Mouse (Mus musculus) skeletal muscle tissue, adult 2 months (tissue): ENCODE results near the gene Fam19a5.

Source experiments
- DNase-seq: peaks from one replicate; pipeline ENCODE4 v3.0.0-alpha.2; 2012; ENCODE audit warnings: low read depth, low spot score

Gene Fam19a5

DNA sequence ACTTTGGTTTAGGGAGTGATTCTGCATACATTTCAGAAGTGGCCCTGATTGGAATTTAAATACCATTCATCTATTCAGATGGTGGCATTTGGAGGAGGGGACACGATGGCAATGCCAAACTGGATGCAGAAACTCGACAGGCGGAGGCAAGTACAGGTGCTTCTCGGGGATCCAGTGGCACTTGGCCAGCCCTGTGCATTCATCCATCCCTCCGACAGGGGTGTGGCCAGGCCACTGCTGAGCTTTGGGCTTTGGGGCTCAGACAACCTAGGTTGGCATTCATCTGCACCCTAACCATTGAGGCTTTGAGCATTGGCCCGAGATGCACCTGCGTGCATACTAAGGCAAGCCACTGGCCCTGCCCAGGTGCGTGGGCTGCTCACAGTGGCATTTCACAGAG is 52.6 kb downstream of the Fam19a5 start:
- DNase-seq = no peak

DNA sequence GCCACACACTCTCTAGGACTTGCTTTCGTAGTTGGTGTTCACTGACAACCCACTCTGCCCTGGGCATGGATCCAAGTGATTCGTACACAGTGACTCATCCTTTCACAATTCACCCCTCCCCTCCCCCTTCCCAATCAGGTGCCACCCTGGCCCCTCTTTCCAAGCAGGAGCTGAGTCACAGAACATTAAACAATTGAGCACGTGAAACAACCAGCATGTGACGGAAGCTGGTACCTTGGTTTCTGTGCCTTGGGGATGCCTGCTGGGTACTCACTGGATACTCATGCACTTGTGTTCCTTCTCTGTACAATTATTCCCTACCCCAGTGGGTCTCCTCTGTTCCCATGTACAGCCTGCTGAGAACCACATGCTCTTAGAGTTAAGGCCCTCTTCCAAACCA is 53.0 kb downstream of the Fam19a5 start:
- no peak for DNase-seq

DNA sequence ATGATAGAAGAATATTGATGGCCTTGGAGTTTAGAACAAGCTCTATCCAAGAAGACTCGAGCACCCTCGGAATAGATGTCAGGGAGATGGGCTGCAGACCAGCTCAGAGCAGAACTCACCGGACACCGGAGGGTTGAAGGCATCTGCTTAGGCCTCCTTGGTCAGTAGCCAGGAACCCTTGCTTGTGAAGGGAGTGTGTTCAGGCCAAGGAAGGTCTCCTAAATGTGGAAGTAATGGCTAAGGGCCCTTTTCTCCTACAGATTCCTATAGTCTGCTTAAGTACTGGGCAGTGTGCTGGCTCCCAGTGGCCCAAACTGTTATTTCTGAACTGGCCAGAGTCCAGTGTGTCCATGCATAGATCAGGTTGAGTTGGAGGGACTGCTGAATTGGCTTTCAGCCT is 53.7 kb downstream of the Fam19a5 start:
- DNase-seq = no peak

DNA sequence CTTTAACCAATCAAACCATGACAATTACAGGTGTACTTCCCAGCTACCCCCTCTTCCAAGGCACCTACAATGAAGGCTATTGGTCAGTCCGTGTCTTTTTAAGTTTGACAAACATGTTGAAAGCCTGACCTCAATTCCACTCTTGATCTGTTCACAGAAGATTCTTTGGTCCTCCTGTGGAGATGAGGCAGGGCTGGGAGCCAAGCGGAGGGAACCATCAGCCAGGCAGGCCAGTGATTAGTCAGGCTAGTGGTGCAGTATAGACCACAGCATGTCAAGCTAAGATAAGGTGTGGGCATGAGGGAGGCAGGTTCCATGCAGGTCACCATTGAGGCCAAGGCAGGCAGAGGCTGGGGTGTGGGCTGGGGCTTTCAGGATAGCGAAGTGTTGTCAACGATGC is 54.5 kb downstream of the Fam19a5 start:
- DNase-seq = no peak

DNA sequence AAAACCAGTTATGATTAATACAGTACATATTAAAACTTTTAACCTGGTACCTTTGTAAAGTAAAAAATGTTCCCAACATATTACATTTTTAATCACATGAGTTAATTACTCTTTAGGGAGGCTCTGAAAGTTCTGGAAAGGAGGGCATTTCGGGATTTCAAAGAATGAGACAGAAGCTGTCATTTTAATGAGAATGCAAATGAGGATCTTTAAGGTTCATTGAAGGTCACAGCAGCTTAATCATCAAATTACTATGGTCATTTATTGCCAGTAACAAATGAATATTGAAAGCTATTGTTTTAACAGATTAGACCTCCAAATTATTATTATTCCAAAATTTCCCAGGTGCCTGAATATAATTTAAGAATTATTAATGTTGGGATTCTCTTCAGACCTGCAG is 59.2 kb downstream of the Fam19a5 start:
- DNase-seq = no peak

DNA sequence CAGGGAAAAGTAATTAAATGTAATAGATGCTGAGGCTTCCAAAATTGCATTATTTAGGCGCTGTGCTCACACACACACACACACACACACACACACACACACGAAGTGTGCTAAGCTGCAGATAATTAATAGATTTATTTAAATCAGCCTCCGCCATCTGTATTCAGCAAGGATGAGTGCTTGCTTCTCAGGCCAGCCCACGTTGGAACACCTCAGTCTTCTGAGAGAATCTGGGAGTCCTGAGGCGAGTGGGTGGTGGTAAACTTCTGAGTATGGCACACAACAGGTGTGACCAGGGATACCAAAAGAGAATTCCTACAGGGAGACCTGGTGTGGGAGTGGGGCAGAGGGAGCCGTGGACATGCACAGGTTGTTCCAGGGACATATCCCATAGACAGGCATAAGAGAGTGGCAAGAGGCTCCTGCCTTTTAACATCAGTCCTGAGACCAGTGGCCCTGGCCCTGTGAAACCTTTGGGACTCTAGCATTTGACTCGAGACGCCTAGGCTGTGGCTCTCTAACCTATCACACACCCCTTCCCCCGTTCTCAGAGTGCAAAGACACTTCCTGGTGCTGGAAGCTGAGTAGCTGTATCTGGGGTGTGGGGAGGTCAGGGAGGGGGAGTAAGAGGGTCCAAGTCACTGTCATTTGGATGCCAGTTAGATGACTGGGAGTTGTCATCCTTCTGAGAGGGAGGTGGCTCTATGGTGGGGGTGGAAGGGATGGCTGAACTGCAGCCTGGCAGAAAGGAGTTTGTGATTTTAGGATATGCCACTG is 61.6 kb downstream of the Fam19a5 start:
- no peak for DNase-seq

DNA sequence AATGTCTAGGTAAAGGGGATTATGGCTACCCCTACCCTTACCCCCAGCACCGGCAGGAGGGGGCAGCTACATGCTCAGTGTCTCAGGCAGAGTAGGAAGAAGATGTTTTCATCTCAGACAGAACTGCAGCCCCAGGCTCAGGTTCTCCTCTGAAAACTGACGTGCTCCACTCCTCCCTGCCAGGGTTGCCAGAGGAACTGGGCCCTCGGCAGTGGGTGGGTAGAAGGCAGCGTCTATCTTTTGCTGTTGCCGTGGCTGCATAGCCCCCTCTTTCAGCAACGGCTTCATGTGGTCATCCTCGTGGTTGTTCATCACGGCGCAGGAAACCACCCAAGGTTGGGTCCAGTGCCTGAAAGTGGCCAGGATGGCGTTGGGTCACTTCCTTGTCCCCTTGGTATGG is 62.6 kb downstream of the Fam19a5 start:
- DNase-seq = no peak

DNA sequence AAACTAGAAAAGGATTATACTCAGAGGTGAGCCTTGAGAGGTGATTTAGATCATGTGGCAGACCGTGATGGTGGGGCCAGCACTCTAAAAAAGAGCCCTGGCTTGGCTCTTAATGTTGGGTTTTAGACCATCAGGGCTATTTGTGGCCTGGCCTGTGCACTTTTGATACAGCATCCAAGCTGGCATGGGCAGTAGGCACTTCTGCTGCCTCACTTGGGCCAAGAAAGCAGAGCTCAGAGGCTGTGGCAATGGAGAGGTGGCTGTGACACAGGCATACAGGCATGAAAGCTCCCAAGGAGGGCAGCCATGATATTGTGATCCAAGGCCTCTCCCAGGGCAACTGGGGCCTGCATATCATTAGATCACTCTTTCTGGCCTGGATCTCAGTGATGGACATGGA is 65.1 kb downstream of the Fam19a5 start:
- DNase-seq = no peak

DNA sequence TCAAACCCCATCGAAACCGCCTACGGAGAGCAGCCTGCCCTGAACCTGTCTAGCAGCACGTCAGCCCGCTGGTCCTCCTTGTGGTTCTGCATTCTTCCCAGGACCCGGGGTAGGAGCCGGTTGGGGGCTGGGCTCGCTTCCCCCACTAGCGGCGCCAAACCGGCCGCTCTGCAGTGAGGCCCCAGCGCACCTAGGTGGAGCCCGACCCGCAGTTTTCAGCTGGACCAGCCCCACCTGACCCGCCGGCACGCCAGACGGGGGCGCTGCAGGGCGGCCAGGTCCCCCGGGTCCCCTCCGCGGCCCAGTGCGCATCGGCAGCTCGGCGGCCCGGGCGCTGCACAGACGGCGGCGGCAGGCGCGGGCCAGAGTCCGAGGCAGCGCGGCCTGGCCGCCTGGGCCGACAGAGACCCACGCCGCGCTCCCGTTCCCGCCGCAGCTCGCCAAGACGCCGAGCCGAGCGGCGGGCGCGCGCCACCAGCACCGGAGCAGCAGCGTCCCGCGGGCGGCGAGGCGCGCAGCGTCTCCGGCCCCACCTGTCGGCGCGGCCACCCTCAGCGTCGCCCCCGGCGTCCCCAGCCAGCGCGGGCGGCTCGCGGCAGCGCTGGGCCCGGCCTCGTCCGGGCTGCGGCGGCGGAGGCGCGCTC is 80.0 kb downstream of the Fam19a5 start:
- DNase-seq = peak; percentile 35

DNA sequence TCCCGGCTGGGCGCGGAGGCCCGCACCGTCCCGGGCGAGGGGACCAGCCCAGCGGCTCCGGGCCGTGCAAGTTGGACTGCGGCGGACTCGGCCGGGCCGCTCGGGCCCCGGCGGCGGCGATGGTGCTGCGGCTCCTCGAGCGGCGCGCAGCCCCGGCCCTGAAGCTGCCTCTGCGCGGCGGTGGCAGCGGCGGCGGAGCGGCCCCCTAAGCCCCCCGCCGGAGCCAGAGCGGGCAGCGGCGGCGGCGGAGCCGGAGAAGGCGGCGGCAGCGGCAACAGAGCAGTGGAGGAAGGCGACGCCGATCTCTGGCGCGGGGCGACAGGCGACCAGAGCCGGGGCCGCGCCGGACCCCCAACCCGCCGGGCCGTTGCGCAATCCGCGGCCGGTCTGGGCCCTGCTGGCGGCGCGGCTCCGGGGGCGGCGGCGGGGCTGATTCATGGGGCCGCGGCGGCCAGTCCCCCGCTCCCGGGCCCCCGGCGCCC is 80.6 kb downstream of the Fam19a5 start:
- no peak for DNase-seq

DNA sequence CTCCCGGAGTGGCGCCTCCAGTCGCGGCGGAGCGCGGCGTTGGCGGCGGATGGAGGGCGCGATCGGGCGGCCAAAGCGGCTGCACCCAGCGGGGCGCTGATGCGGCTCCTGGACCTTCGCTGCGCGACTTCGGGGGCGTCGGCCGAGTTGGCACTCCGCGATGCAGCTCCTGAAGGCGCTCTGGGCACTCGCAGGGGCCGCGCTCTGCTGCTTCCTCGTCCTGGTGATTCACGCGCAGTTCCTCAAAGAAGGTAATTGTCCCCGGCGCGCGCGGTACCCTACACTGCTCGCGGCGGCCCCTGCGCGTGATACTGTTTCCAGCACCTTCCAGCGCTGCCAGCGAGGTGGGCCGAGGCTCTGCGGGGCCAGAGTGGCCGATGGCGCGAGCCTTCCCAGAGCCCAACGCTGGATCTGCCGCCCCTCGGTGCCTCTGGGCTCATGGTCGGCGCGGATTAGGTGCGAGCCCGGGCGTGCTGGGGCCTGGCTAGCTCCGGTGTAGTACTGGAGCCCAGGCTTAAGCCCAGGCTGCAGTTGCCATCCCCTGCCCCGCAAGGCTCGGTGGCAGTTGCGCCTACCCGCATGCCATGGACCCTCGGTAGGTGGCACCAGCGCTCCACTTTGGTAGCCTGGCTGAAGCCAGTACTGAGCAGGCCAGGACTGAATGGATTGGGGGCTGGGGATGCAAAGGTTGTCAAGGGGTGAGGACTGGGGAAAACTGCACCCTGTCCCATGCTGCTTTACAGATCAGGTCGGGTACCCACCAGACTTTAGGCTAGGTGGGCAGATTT is 81.3 kb downstream of the Fam19a5 start:
- peak; percentile 41 for DNase-seq

DNA sequence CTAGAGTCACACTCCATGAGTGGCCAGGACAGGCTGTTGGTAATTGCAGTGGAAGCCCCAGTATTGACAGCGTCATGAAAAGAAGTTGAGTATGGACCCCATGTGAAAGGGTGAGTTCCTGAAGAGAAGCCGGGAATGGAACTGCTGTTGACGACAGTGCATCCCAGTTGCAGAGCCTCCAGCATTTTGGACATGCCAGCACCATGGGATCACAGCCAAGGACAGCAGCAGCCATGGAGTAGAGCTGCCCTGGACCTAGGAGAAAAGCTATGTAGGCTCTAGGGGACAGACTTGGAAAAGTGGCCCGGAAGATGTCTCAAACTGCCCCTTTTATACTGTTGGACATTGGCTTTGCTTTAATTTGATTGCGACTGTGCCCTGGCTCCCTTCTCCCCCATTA is 91.2 kb downstream of the Fam19a5 start:
- no peak for DNase-seq

DNA sequence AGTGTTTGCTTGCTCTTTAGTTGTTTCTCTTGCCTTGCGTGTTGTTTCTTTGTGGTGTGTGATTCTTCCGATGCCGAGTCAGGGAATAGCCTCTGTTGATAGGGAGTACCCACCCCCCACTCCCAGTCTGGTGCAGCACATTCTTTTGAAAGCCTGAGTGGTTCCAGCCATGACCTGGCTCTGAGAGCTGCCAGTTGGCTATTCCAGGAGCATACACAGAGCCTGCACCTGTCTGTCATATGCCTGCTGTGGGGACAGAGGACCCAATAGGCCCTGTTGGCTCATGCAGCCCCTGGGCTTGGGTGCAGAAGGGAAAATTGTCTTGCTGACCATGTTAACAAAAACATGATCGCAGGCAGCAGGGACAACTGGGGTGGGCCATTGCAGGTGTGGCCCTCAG is 92.3 kb downstream of the Fam19a5 start:
- DNase-seq = no peak

DNA sequence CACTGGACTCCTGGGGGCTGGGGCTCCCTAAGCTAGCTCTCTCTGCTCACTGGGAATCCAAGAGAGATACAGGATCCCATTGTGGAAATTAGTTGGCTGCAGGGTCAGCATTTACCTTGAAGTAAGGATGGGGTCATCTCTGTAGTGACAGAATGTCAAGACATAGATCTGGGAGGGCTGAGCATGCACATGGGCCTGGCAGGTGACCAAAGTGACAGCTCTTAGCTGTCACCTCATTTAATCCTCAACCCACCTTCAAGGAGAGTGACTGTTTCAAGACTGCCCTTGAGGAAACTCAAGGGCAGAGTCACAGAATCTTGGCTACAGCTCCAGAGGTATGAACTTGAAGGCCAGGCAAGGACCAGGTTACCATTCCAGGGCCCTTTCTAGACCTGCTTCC is 93.1 kb downstream of the Fam19a5 start:
- DNase-seq = no peak

DNA sequence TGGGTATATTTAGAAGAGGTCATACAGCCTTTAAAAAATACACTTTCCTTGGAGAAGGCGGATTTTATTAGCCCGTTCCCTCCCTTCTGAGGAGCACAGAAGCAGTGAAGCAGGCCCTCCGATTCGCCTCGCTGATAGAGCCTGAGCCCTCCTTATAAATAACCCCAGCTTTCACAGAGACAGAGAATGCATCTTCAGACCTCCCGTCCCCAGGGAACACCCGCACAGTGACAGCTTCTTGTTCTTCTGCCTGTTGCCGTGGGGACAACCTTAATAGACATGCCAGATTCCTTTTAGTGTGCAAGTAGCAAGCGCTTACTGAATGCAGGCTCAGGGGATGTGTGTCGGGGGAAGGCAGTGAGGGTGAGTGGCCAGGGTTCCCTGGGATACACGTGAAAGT is 94.2 kb downstream of the Fam19a5 start:
- DNase-seq = no peak

DNA sequence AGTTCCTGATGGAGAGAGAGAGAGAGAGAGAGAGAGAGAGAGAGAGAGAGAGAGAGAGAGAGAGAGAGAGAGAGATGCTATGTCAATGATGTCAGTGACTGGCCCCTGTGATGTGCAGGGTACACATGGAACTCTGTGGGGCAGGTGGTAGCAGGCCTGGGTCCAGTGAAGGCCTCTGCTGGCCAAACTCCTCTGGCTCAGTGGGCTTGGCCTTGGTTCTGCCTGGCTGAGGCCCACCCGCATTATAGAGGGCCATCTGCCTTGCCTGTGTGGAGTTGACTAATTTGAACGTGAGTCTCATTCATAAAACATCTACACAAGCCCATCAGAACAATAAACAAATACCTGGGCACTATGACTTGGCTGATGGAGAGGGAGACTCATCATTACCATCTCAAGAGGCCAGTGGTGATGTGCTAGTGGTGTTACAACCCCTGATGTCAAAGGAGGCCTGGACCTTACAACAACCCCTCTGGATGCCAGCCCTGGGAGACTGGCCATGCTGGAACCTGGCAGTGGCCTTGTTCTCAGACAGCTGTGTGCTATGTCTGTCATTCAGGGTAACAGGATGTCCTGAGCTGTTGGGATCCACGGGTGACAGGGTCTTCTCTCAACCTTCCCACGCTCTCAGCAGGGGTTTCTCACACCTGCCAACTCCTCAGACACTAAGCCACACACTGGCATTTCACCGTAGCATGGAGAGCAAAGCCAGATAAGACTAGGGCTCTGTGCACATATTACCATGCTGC is 102.4 kb downstream of the Fam19a5 start:
- no peak for DNase-seq

DNA sequence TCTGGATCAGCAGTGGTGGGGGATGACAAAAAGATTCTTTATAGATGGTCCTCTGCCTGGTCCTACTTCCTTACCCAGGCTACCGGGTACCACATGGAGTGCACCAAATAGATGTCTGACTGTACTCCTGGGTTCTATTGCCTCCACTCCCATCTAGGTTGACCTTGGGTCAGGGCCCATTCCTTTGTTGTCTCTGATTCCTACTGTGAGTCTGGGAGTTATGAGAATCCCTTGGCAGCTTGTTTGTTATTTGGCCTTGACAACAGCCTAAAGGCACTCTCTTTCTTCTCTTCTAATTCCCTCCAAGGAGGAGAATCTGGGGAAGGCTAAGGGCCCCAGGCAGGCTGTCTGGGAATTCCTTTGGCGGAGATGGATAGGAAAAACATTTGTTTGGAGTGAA is 105.6 kb downstream of the Fam19a5 start:
- DNase-seq = no peak

DNA sequence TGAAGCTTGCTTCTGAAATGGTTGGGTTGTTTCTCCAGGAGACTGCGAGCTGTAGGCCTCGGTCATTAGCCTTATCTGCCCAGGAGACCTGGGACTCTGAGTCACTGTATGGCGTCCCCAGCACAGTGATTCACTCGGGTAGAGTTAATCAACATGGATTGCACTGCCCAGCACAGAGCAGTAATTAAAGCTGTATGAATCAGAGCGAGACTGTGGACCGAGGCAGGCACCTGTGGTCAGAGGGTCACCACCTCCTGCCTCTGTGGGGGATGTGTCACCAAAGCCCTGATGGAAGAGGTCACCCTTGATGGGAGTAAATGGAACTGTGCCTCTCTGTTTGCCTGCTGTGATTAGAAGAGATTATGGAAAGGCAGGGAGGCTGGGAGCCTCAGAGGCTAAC is 110.5 kb downstream of the Fam19a5 start:
- no peak for DNase-seq

DNA sequence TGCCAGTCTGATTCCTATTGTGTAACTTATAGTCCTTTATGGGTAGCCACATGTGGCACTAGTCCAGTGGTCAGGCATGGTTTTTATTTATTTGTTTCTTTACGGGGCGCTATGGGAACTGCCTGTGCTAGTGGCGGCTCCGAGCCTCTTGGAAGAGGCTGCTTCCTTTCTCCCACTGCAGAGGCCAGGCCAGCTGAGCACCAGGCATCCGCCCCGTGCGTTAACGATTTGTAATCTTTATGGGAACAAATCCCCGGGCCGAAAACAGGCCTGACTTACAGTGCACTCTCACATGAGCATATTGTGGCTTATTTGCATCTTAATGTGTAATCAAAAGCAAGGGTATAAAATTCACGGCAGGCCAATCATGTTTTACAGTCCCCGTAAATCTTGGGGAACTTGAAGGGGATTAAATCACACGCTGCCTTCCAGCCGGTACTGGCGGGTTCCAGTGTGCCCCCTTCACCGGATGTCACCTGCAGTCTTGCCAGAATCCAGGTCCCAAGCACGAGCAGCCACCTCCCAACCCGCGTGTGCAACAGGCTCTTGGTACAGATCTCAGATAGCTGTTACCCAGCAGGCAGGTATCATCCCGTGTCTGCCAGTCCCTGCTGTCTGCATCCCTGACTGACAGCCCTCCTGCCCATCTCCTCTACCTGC is 112.5 kb downstream of the Fam19a5 start:
- DNase-seq = no peak

DNA sequence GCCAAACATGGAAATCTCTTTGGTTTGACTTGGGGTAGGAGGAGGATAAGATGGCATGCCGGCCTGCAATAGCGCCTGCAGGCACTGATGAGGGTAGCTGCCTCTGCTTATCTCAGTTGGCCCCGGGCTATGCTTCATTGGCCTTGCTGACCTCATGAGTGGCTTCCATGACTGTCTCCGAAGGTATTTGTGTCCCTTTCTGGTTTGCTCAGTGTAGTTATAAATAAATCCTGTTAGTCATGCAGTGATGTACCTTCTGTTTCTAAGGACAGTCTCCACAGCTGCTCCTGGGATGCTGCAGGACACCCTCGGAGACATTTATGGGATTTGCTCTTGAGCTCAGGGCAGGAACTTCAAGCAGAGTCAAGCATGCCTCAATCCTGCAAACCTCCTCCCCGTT is 115.6 kb downstream of the Fam19a5 start:
- no peak for DNase-seq

DNA sequence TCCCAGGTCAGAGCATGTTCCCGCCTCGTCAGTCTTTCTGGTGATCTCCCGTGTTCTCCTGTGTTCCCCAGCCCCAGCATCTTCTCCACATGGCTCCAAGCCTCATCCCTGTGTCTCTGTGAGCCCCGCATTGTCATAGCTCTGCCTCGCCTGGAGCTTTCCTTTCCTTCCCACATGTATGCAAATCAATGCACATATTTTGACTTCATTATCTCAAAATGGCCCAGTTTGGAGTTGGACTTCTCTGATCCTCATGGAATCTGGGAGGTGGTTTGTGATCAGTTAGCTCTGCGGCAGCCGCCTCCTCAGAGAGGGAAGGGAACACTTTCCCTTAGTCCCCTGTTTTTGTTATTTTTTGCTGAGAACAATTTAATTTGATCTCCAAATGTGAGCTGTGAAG is 117.9 kb downstream of the Fam19a5 start:
- no peak for DNase-seq
